Mouse (Mus musculus): ENCODE data around the gene Yme1l1. TPM values are rescaled to one million over a fixed set of nuclear protein-coding genes. Genes with fewer than 3 reads are reported as not detected.

The Yme1l1 gene
- polyA plus RNA-seq (2016; fragmentation: Nextera tagmentation; extraction: Ambion mirVana), result 74.0 and 75.7 TPM in 2 replicates

- Histone ChIP-seq H3K4me1 (peaks cover 28% of the 10 kb centered on the region), H3K4me3 (peak within 1 kb of the TSS; percentile 78), H3K36me3 (replicated peaks) (peaks cover 19% of the 10 kb centered on the region), H3K27me3 (replicated peaks; ENCODE audit: low read depth, poor library complexity, severe bottlenecking) (no peaks in the 10 kb centered on the region), H3K9me3 (no peaks in the 10 kb centered on the region), H3K27ac (replicated peaks) (peak within 1 kb of the TSS; percentile 92)
- peak; percentile 98 for DNase-seq (ENCODE audit: low spot score)
- under 1% methylated on average over 61 of the region's 61 CpGs for WGBS
These were observed at the start of gene Yme1l1, which contains the start of gene Mastl for GRCm38 (mm10) chr2:23155777-23156607. TSS of gene Yme1l1 (plus strand) at chr2:23156369. TSS of gene Mastl (minus strand) at chr2:23156024.

- Histone ChIP-seq H3K4me3 (no peak overlapping the region), H3K27me3 (replicated peaks; ENCODE audit: low read depth, poor library complexity, severe bottlenecking) (no peaks in the 10 kb centered on the region), H3K27ac (replicated peaks) (no peak overlapping the region), H3K9me3 (no peaks in the 10 kb centered on the region), H3K4me1 (no peaks in the 10 kb centered on the region), H3K36me3 (replicated peaks) (peaks cover 76% of the 10 kb centered on the region)
- no peak for DNase-seq (ENCODE audit: low spot score)
These were observed 36.6 kb upstream of the Yme1l1 start for GRCm38 (mm10) chr2:23119573-23119972.

- DNase-seq (ENCODE audit: low spot score), result no peak
- Histone ChIP-seq H3K27ac (replicated peaks) (peak overlapping the region; percentile 92), H3K9me3 (no peaks in the 10 kb centered on the region), H3K4me1 (peaks cover 28% of the 10 kb centered on the region), H3K4me3 (peak overlapping the region; percentile 78), H3K36me3 (replicated peaks) (peaks cover 22% of the 10 kb centered on the region), H3K27me3 (replicated peaks; ENCODE audit: low read depth, poor library complexity, severe bottlenecking) (no peaks in the 10 kb centered on the region)
- 10% methylated on average over 5 of the region's 5 CpGs for WGBS
These were observed 959 bp upstream of the Yme1l1 start for GRCm38 (mm10) chr2:23155199-23155621.

GRCm38 (mm10) chr2:23156608-23157081, 476 bp downstream of the Yme1l1 start:
- H3K36me3 ChIP-seq (replicated peaks), result peaks cover 21% of the 10 kb centered on the region
- H3K27ac ChIP-seq (replicated peaks), result peak overlapping the region; percentile 92
- no peaks in the 10 kb centered on the region for H3K27me3 ChIP-seq (replicated peaks; ENCODE audit: low read depth, poor library complexity, severe bottlenecking)
- peaks cover 28% of the 10 kb centered on the region for H3K4me1 ChIP-seq
- H3K9me3 ChIP-seq, result no peaks in the 10 kb centered on the region
- WGBS, result under 1% methylated on average over 17 of the region's 17 CpGs
- no peak for DNase-seq (ENCODE audit: low spot score)
- peak overlapping the region; percentile 78 for H3K4me3 ChIP-seq

- WGBS, result 89% methylated on average over 3 of the region's 3 CpGs
- H3K9me3 ChIP-seq, result no peaks in the 10 kb centered on the region
- H3K4me3 ChIP-seq, result no peak overlapping the region
- DNase-seq (ENCODE audit: low spot score), result no peak
- no peaks in the 10 kb centered on the region for H3K4me1 ChIP-seq
- no peaks in the 10 kb centered on the region for H3K27me3 ChIP-seq (replicated peaks; ENCODE audit: low read depth, poor library complexity, severe bottlenecking)
- H3K36me3 ChIP-seq (replicated peaks), result peaks cover 92% of the 10 kb centered on the region
- no peak overlapping the region for H3K27ac ChIP-seq (replicated peaks)
These were observed 16.1 kb downstream of the Yme1l1 start for GRCm38 (mm10) chr2:23172305-23172704.

GRCm38 (mm10) chr2:23194366-23194765, 38.2 kb downstream of the Yme1l1 start:
- H3K27ac ChIP-seq (replicated peaks), result no peak overlapping the region
- H3K4me1 ChIP-seq, result no peaks in the 10 kb centered on the region
- no peaks in the 10 kb centered on the region for H3K9me3 ChIP-seq
- 89% methylated on average over 1 of the region's 1 CpGs for WGBS
- no peak for DNase-seq (ENCODE audit: low spot score)
- H3K27me3 ChIP-seq (replicated peaks; ENCODE audit: low read depth, poor library complexity, severe bottlenecking), result no peaks in the 10 kb centered on the region
- H3K36me3 ChIP-seq (replicated peaks), result peaks cover 97% of the 10 kb centered on the region
- H3K4me3 ChIP-seq, result no peak overlapping the region

- Histone ChIP-seq H3K9me3 (no peaks in the 10 kb centered on the region), H3K4me3 (no peak overlapping the region), H3K27me3 (replicated peaks; ENCODE audit: low read depth, poor library complexity, severe bottlenecking) (no peaks in the 10 kb centered on the region), H3K36me3 (replicated peaks) (peaks cover 48% of the 10 kb centered on the region), H3K4me1 (peaks cover 3% of the 10 kb centered on the region; the same call in 1 of the 2 replicates), H3K27ac (replicated peaks) (no peak overlapping the region)
- no peak for DNase-seq (ENCODE audit: low spot score)
- 96% methylated on average over 1 of the region's 1 CpGs for WGBS
These were observed 44.9 kb downstream of the Yme1l1 start for GRCm38 (mm10) chr2:23201034-23201433.

GRCm38 (mm10) chr2:23202900-23203670, 46.9 kb downstream of the Yme1l1 start:
- no peak overlapping the region for H3K4me3 ChIP-seq
- H3K27ac ChIP-seq (replicated peaks), result no peak overlapping the region
- no peaks in the 10 kb centered on the region for H3K27me3 ChIP-seq (replicated peaks; ENCODE audit: low read depth, poor library complexity, severe bottlenecking)
- no peaks in the 10 kb centered on the region for H3K9me3 ChIP-seq
- WGBS, result 57% methylated on average over 15 of the region's 15 CpGs
- H3K36me3 ChIP-seq (replicated peaks), result peaks cover 30% of the 10 kb centered on the region
- DNase-seq (ENCODE audit: low spot score), result no peak
- H3K4me1 ChIP-seq, result peaks cover 3% of the 10 kb centered on the region; the same call in 1 of the 2 replicates

- Histone ChIP-seq H3K4me3 (no peak within 1 kb of the TSS), H3K36me3 (replicated peaks) (0 out of 2 replicates have a peak, but pooled peaks cover under 1% of the 10 kb centered on the region), H3K4me1 (peaks cover 3% of the 10 kb centered on the region; the same call in 1 of the 2 replicates), H3K27me3 (replicated peaks; ENCODE audit: low read depth, poor library complexity, severe bottlenecking) (no peaks in the 10 kb centered on the region), H3K9me3 (no peaks in the 10 kb centered on the region), H3K27ac (replicated peaks) (no peak within 1 kb of the TSS)
- no peak for DNase-seq (ENCODE audit: low spot score)
- 81% methylated on average over 15 of the region's 15 CpGs for WGBS
These were observed 50.9 kb downstream of the Yme1l1 start, which contains the start of gene 4931423N10Rik for GRCm38 (mm10) chr2:23207070-23207526. TSS of gene 4931423N10Rik (plus strand) at chr2:23207476.

- no peaks in the 10 kb centered on the region for H3K9me3 ChIP-seq
- no peak overlapping the region for H3K27ac ChIP-seq (replicated peaks)
- 87% methylated on average over 5 of the region's 5 CpGs for WGBS
- H3K27me3 ChIP-seq (replicated peaks; ENCODE audit: low read depth, poor library complexity, severe bottlenecking), result no peaks in the 10 kb centered on the region
- no peak for DNase-seq (ENCODE audit: low spot score)
- H3K4me1 ChIP-seq, result no peaks in the 10 kb centered on the region
- H3K4me3 ChIP-seq, result no peak overlapping the region
- H3K36me3 ChIP-seq (replicated peaks), result no peaks in the 10 kb centered on the region
These were observed 57.5 kb downstream of the Yme1l1 start for GRCm38 (mm10) chr2:23213661-23214060.

- 53% methylated on average over 6 of the region's 7 CpGs for WGBS
- no peaks in the 10 kb centered on the region for H3K9me3 ChIP-seq
- no peaks in the 10 kb centered on the region for H3K4me1 ChIP-seq
- H3K27me3 ChIP-seq (replicated peaks; ENCODE audit: low read depth, poor library complexity, severe bottlenecking), result no peaks in the 10 kb centered on the region
- no peak overlapping the region for H3K27ac ChIP-seq (replicated peaks)
- no peak for DNase-seq (ENCODE audit: low spot score)
- H3K36me3 ChIP-seq (replicated peaks), result no peaks in the 10 kb centered on the region
- no peak overlapping the region for H3K4me3 ChIP-seq
These were observed 69.0 kb downstream of the Yme1l1 start for GRCm38 (mm10) chr2:23225199-23225598.

GRCm38 (mm10) chr2:23228463-23228862, 72.3 kb downstream of the Yme1l1 start:
- H3K36me3 ChIP-seq (replicated peaks), result no peaks in the 10 kb centered on the region
- H3K27me3 ChIP-seq (replicated peaks; ENCODE audit: low read depth, poor library complexity, severe bottlenecking), result peaks cover 16% of the 10 kb centered on the region
- no peaks in the 10 kb centered on the region for H3K9me3 ChIP-seq
- no peak overlapping the region for H3K4me3 ChIP-seq
- H3K4me1 ChIP-seq, result no peaks in the 10 kb centered on the region
- H3K27ac ChIP-seq (replicated peaks), result no peak overlapping the region
- 80% methylated on average over 2 of the region's 2 CpGs for WGBS
- no peak for DNase-seq (ENCODE audit: low spot score)
